Mouse (Mus musculus): ENCODE results near the gene Insig1. TPM values are rescaled to one million over a fixed set of nuclear protein-coding genes. Genes with fewer than 3 reads are reported as not detected.

Gene Insig1
- polyA plus RNA-seq, 1 experiment from 2014 or later = 67.6 TPM

GRCm38 (mm10) chr5:28090547-28090946, 19.4 kb downstream of the Insig1 start:
- Histone ChIP-seq H3K36me3 (replicated peaks) (no peaks in the 10 kb centered on the region), H3K4me1 (replicated peaks) (no peaks in the 10 kb centered on the region), H3K9me3 (replicated peaks) (no peaks in the 10 kb centered on the region), H3K4me3 (replicated peaks) (no peak overlapping the region), H3K9ac (no peak overlapping the region), H3K4me2 (no peak overlapping the region), H3K27me3 (peaks cover 2% of the 10 kb centered on the region; the same call in 1 of the 2 replicates), H3K27ac (replicated peaks) (no peak overlapping the region)
- no peak for ATAC-seq (ENCODE audit: insufficient read depth)
- WGBS (ENCODE audit: insufficient replicate concordance) = 24% methylated on average over 1 of the region's 1 CpGs

DNA sequence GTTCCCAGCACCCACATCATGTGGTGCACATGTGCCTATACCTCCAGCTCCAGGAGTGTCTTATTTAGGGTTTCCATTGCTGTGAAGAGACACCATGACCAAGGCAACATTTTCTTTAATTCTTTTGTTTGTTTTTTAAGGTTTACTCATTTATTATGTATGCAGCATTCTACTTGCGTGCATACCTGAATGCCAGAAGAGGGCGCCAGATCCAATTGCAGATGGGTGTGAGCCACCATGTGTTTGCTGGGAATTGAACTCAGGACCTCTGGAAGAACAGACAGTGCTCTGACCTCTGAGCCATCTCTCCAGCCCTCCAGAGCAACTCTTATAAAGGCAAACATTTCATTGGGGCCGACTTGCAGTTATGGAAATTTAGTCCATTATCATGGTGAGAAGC, 21.2 kb downstream of the Insig1 start:
- WGBS (ENCODE audit: insufficient replicate concordance) = 63% methylated on average over 3 of the region's 3 CpGs
- no peaks in the 10 kb centered on the region for H3K4me1 ChIP-seq (replicated peaks)

DNA sequence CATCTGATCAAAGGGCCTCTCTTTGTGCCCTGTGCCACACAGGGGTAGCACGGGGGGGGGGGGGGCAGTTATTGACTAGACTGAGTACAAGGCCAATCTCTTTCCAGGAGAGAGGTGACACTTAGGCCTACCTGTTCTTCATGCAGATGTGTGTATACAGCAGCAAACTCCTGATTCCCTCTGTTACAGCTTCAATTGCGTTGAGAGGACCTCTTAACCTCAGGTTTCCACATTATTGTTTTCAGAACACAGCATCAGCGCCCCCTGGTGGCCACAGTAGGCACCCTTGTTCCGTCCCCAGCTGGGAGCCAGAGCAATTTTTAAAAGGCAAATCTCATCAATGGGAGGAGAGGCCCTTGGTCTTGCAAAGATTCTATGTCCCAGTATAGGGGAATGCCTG, 22.7 kb downstream of the Insig1 start:
- H3K27ac ChIP-seq (replicated peaks) = no peak overlapping the region
- no peaks in the 10 kb centered on the region for H3K4me1 ChIP-seq (replicated peaks)
- H3K36me3 ChIP-seq (replicated peaks) = no peaks in the 10 kb centered on the region
- 13% methylated on average over 4 of the region's 4 CpGs for WGBS (ENCODE audit: insufficient replicate concordance)
- H3K9me3 ChIP-seq (replicated peaks) = no peaks in the 10 kb centered on the region
- no peaks in the 10 kb centered on the region for H3K27me3 ChIP-seq
- ATAC-seq (ENCODE audit: insufficient read depth) = no peak
- H3K4me2 ChIP-seq = no peak overlapping the region
- H3K9ac ChIP-seq = no peak overlapping the region
- H3K4me3 ChIP-seq (replicated peaks) = no peak overlapping the region

More for the DNA sequence above, 21.2 kb downstream of the Insig1 start:
- Histone ChIP-seq H3K9ac (no peak overlapping the region), H3K27ac (replicated peaks) (no peak overlapping the region), H3K4me2 (no peak overlapping the region), H3K9me3 (replicated peaks) (no peaks in the 10 kb centered on the region), H3K27me3 (no peaks in the 10 kb centered on the region), H3K4me3 (replicated peaks) (no peak overlapping the region), H3K36me3 (replicated peaks) (no peaks in the 10 kb centered on the region)
- ATAC-seq (ENCODE audit: insufficient read depth) = no peak

DNA sequence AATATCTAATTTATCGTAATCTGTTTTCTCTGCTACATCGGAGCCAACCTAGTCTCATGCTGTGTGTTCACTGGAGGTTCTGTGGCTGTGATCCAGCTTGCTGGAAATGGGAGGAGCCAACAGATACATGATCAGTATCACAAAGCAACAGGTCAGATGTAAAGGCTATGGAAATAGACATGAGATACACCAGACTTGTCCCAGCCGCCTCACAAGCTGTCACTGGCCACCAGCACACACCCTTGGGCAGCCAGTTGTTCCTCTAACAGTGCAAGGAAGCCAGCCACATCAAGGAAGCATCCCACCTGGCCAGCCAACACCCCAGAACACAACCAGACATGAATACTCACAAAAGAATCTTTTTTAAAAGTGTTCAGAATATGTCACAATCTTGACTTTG, 23.2 kb downstream of the Insig1 start:
- Histone ChIP-seq H3K27me3 (no peaks in the 10 kb centered on the region), H3K4me2 (no peak overlapping the region), H3K36me3 (replicated peaks) (no peaks in the 10 kb centered on the region), H3K9me3 (replicated peaks) (no peaks in the 10 kb centered on the region), H3K4me1 (replicated peaks) (no peaks in the 10 kb centered on the region), H3K27ac (replicated peaks) (no peak overlapping the region), H3K4me3 (replicated peaks) (no peak overlapping the region), H3K9ac (no peak overlapping the region)
- WGBS (ENCODE audit: insufficient replicate concordance) = 54% methylated on average over 3 of the region's 3 CpGs
- ATAC-seq (ENCODE audit: insufficient read depth) = no peak

DNA sequence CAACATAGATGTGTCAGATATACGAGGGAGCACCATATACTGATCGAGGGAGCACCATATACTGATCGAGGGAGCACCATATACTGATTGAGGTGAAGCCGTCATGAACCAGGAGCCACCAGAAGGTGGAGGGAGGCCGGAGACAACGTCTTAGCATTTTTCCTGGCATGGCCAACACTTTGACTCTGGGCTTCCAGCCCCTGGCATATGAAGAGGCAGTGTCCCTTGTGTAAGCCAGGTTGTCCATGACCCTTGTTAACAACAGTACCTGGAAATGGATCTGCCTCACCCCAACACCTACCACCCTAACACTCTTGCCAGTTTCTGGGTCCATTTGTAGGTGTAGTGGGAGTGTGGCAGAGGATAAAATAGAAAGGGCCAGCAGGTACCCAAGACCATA, 23.7 kb downstream of the Insig1 start:
- ATAC-seq (ENCODE audit: insufficient read depth) = no peak
- 43% methylated on average over 6 of the region's 6 CpGs for WGBS (ENCODE audit: insufficient replicate concordance)

GRCm38 (mm10) chr5:28095671-28096070, 24.5 kb downstream of the Insig1 start:
- Histone ChIP-seq H3K27me3 (no peaks in the 10 kb centered on the region), H3K27ac (replicated peaks) (no peak overlapping the region), H3K9ac (no peak overlapping the region), H3K4me2 (no peak overlapping the region), H3K4me1 (replicated peaks) (no peaks in the 10 kb centered on the region), H3K36me3 (replicated peaks) (no peaks in the 10 kb centered on the region), H3K4me3 (replicated peaks) (no peak overlapping the region), H3K9me3 (replicated peaks) (no peaks in the 10 kb centered on the region)
- ATAC-seq (ENCODE audit: insufficient read depth) = no peak
- WGBS (ENCODE audit: insufficient replicate concordance) = 58% methylated on average over 2 of the region's 2 CpGs

More for the DNA sequence above, 23.7 kb downstream of the Insig1 start:
- Histone ChIP-seq H3K4me3 (replicated peaks) (no peak overlapping the region), H3K27ac (replicated peaks) (no peak overlapping the region), H3K27me3 (no peaks in the 10 kb centered on the region), H3K9me3 (replicated peaks) (no peaks in the 10 kb centered on the region), H3K4me2 (no peak overlapping the region), H3K4me1 (replicated peaks) (no peaks in the 10 kb centered on the region), H3K36me3 (replicated peaks) (no peaks in the 10 kb centered on the region), H3K9ac (no peak overlapping the region)

GRCm38 (mm10) chr5:28106966-28107365, 35.8 kb downstream of the Insig1 start:
- 49% methylated on average over 4 of the region's 4 CpGs for WGBS (ENCODE audit: insufficient replicate concordance)
- Histone ChIP-seq H3K36me3 (replicated peaks) (no peaks in the 10 kb centered on the region), H3K4me3 (replicated peaks) (no peak overlapping the region), H3K4me1 (replicated peaks) (no peaks in the 10 kb centered on the region), H3K4me2 (no peak overlapping the region), H3K27ac (replicated peaks) (no peak overlapping the region), H3K9ac (no peak overlapping the region), H3K9me3 (replicated peaks) (no peaks in the 10 kb centered on the region), H3K27me3 (peaks cover 13% of the 10 kb centered on the region; the same call in 1 of the 2 replicates)
- ATAC-seq (ENCODE audit: insufficient read depth) = no peak

- Histone ChIP-seq H3K4me1 (replicated peaks) (no peaks in the 10 kb centered on the region), H3K36me3 (replicated peaks) (no peaks in the 10 kb centered on the region), H3K27ac (replicated peaks) (no peak overlapping the region), H3K27me3 (peaks cover 12% of the 10 kb centered on the region; the same call in 1 of the 2 replicates), H3K4me2 (no peak overlapping the region), H3K4me3 (replicated peaks) (no peak overlapping the region), H3K9ac (no peak overlapping the region), H3K9me3 (replicated peaks) (no peaks in the 10 kb centered on the region)
- 57% methylated on average over 6 of the region's 6 CpGs for WGBS (ENCODE audit: insufficient replicate concordance)
- no peak for ATAC-seq (ENCODE audit: insufficient read depth)
Observed at GRCm38 (mm10) chr5:28107974-28108373, 36.8 kb downstream of the Insig1 start.

GRCm38 (mm10) chr5:28110881-28111280, 39.7 kb downstream of the Insig1 start:
- Histone ChIP-seq H3K27me3 (peaks cover 14% of the 10 kb centered on the region; the same call in 1 of the 2 replicates), H3K9ac (no peak overlapping the region), H3K9me3 (replicated peaks) (no peaks in the 10 kb centered on the region), H3K4me1 (replicated peaks) (no peaks in the 10 kb centered on the region), H3K4me2 (no peak overlapping the region), H3K4me3 (replicated peaks) (no peak overlapping the region), H3K27ac (replicated peaks) (no peak overlapping the region), H3K36me3 (replicated peaks) (no peaks in the 10 kb centered on the region)
- ATAC-seq (ENCODE audit: insufficient read depth) = no peak
- WGBS (ENCODE audit: insufficient replicate concordance) = 30% methylated on average over 2 of the region's 2 CpGs

GRCm38 (mm10) chr5:28117251-28117880, 46.2 kb downstream of the Insig1 start:
- Histone ChIP-seq H3K9ac (no peak overlapping the region), H3K4me1 (replicated peaks) (no peaks in the 10 kb centered on the region), H3K27me3 (peaks cover 63% of the 10 kb centered on the region), H3K27ac (replicated peaks) (no peak overlapping the region), H3K4me2 (no peak overlapping the region), H3K4me3 (replicated peaks) (no peak overlapping the region), H3K36me3 (replicated peaks) (no peaks in the 10 kb centered on the region), H3K9me3 (replicated peaks) (no peaks in the 10 kb centered on the region)
- 7% methylated on average over 13 of the region's 13 CpGs for WGBS (ENCODE audit: insufficient replicate concordance)
- no peak for ATAC-seq (ENCODE audit: insufficient read depth)

GRCm38 (mm10) chr5:28117882-28118530, 46.8 kb downstream of the Insig1 start:
- Histone ChIP-seq H3K4me2 (peak overlapping the region; percentile 51), H3K36me3 (replicated peaks) (no peaks in the 10 kb centered on the region), H3K4me1 (replicated peaks) (no peaks in the 10 kb centered on the region), H3K27ac (replicated peaks) (no peak overlapping the region), H3K27me3 (peaks cover 70% of the 10 kb centered on the region), H3K9ac (no peak overlapping the region), H3K4me3 (replicated peaks) (peak overlapping the region; percentile 39), H3K9me3 (replicated peaks) (no peaks in the 10 kb centered on the region)
- WGBS (ENCODE audit: insufficient replicate concordance) = under 1% methylated on average over 30 of the region's 30 CpGs
- no peak for ATAC-seq (ENCODE audit: insufficient read depth)

Data from liver, embryonic 15.5 days (tissue).